Mouse (Mus musculus) lung, postnatal 14 days (tissue): ENCODE data around the gene Hagh.

Experiments
- DNase-seq: peaks from one replicate; pipeline ENCODE4 v3.0.0; 2021

Hagh gene

GRCm38 (mm10) chr17:24913984-24914383 is 74.0 kb downstream of the Hagh start:
- DNase-seq, result no peak
